Mouse (Mus musculus) midbrain, postnatal 0 days (tissue): Measurements from ENCODE around the gene Gmds. TPM values are rescaled to one million over a fixed set of nuclear protein-coding genes. Genes with fewer than 3 reads are reported as not detected.

Source experiments
- ATAC-seq: fragments of 200-750 bp; cut with Nextera tagmentation; 2 replicates; pipeline ENCODE4 v1.8.0; 2017; ENCODE audit warnings: moderate number of reproducible peaks, mild to moderate bottlenecking, moderate TSS enrichment, moderate library complexity; ENCODE audit not compliant: low FRiP score
- DNase-seq: peaks from one replicate; pipeline ENCODE4 v3.0.0-alpha.2; 2015; ENCODE audit warnings: low spot score
- H3K27ac ChIP-seq: fragments of 300-500 bp; sonication (generic); 2 replicates; pipeline ENCODE4 v1.5.1; 2014; ENCODE audit warnings: low read depth, mild to moderate bottlenecking, low read length, mixed read lengths
- H3K27me3 ChIP-seq: fragments of 300-500 bp; sonication (generic); 2 replicates; pipeline ENCODE4 v1.6.1; 2014; ENCODE audit warnings: low read length, control low read depth, mixed read lengths; ENCODE audit not compliant: insufficient read depth
- H3K36me3 ChIP-seq: fragments of 300-500 bp; sonication (generic); 2 replicates; pipeline ENCODE4 v1.6.1; 2014; ENCODE audit warnings: low read length, control low read depth, mixed read lengths; ENCODE audit not compliant: insufficient read depth
- H3K4me1 ChIP-seq: fragments of 300-500 bp; sonication (generic); 2 replicates; pipeline ENCODE4 v1.6.1; 2014; ENCODE audit warnings: mild to moderate bottlenecking, control low read depth, antibody characterized with exemption, low read length, mixed read lengths; ENCODE audit not compliant: insufficient read depth
- H3K4me2 ChIP-seq: fragments of 300-500 bp; sonication (generic); 2 replicates; pipeline ENCODE4 v1.6.1; 2014; ENCODE audit warnings: low read depth, mild to moderate bottlenecking, low read length, mixed read lengths; ENCODE audit not compliant: poor library complexity, severe bottlenecking
- H3K4me3 ChIP-seq: fragments of 300-500 bp; sonication (generic); 2 replicates; pipeline ENCODE4 v1.5.1; 2014; ENCODE audit warnings: low read depth, mild to moderate bottlenecking, low read length, moderate library complexity
- H3K9ac ChIP-seq: fragments of 300-500 bp; sonication (generic); replicated peaks from 2 replicates; pipeline ENCODE4 v1.6.1; 2014; ENCODE audit warnings: mild to moderate bottlenecking, low read length, moderate library complexity, mixed read lengths; ENCODE audit not compliant: poor library complexity, severe bottlenecking
- H3K9me3 ChIP-seq: fragments of 300-500 bp; sonication (generic); 2 replicates; pipeline ENCODE4 v1.6.1; 2016; ENCODE audit warnings: low read length, control low read depth
- CTCF ChIP-seq: IDR thresholded peaks from 2 replicates; pipeline ENCODE4 v1.5.1; 2016; ENCODE audit warnings: antibody characterized with exemption, mild to moderate bottlenecking
- WGBS: fragments of 180-500 bp; shearing (Covaris S2); extraction: QIAGEN DNeasy Blood & Tissue Kit; methylation state at CpG from one replicate; pipeline ENCODE4 v1.1.7; 2014; 5-methylcytosine and 5-hydroxymethylcytosine counted together
- polyA plus RNA-seq: library from polyadenylated mRNA; unstranded; fragments of >200 nt; fragmentation: Nextera tagmentation; extraction: Ambion mirVana; gene quantifications from 2 replicates; pipeline ENCODE4 v1.2.1, GENCODE M21; 2015
- total RNA-seq: library from RNA; depleted of rRNA; stranded (reverse); fragments of >200 nt; gene quantifications from 2 replicates; pipeline ENCODE4 v1.2.3, GENCODE M21; 2014

Gene Gmds
- total and polyA plus RNA-seq, 2 experiments from 2014 or later, result 8.7 to 28.6 TPM

GRCm38 (mm10) chr13:32252276-32252675, 86.3 kb downstream of the Gmds start:
- no peak overlapping the region for H3K9ac ChIP-seq
- no peak overlapping the region for H3K4me2 ChIP-seq
- no peaks in the 10 kb centered on the region for H3K4me1 ChIP-seq
- H3K4me3 ChIP-seq, result no peak overlapping the region
- ATAC-seq, result no peak
- H3K27me3 ChIP-seq, result no peaks in the 10 kb centered on the region
- no peak for DNase-seq
- WGBS, result 80% methylated on average over 4 of the region's 4 CpGs
- H3K27ac ChIP-seq, result no peak overlapping the region
- H3K9me3 ChIP-seq, result no peaks in the 10 kb centered on the region
- no peaks in the 10 kb centered on the region for H3K36me3 ChIP-seq
- no peak for TF ChIP-seq CTCF

- Histone ChIP-seq H3K4me2 (no peak overlapping the region), H3K36me3 (no peaks in the 10 kb centered on the region), H3K9me3 (no peaks in the 10 kb centered on the region), H3K4me1 (no peaks in the 10 kb centered on the region), H3K9ac (no peak overlapping the region), H3K27ac (no peak overlapping the region), H3K4me3 (no peak overlapping the region), H3K27me3 (no peaks in the 10 kb centered on the region)
- ATAC-seq (no peak), DNase-seq (peak; percentile 17)
- 60% methylated on average over 4 of the region's 4 CpGs for WGBS
- TF ChIP-seq CTCF, result no peak
Observed at GRCm38 (mm10) chr13:32242200-32242599, 96.3 kb downstream of the Gmds start.

GRCm38 (mm10) chr13:32236269-32236678, 102.3 kb downstream of the Gmds start:
- H3K4me1 ChIP-seq, result no peaks in the 10 kb centered on the region
- TF ChIP-seq CTCF, result no peak
- 71% methylated on average over 3 of the region's 3 CpGs for WGBS
- no peaks in the 10 kb centered on the region for H3K27me3 ChIP-seq
- no peak overlapping the region for H3K9ac ChIP-seq
- no peak overlapping the region for H3K4me3 ChIP-seq
- ATAC-seq (no peak), DNase-seq (no peak)
- no peak overlapping the region for H3K4me2 ChIP-seq
- no peaks in the 10 kb centered on the region for H3K36me3 ChIP-seq
- no peak overlapping the region for H3K27ac ChIP-seq
- no peaks in the 10 kb centered on the region for H3K9me3 ChIP-seq

- Histone ChIP-seq H3K27ac (no peak overlapping the region), H3K4me1 (no peaks in the 10 kb centered on the region)
- ATAC-seq, result no peak
Observed at GRCm38 (mm10) chr13:32235046-32235445, 103.5 kb downstream of the Gmds start.

GRCm38 (mm10) chr13:32234019-32234418, 104.5 kb downstream of the Gmds start:
- TF ChIP-seq CTCF, result no peak
- Histone ChIP-seq H3K4me1 (no peaks in the 10 kb centered on the region), H3K9me3 (no peaks in the 10 kb centered on the region), H3K27ac (no peak overlapping the region), H3K36me3 (no peaks in the 10 kb centered on the region), H3K4me2 (no peak overlapping the region), H3K4me3 (no peak overlapping the region), H3K9ac (no peak overlapping the region), H3K27me3 (no peaks in the 10 kb centered on the region)
- 80% methylated on average over 9 of the region's 9 CpGs for WGBS
- DNase-seq, result no peak
- ATAC-seq, result no peak

More at GRCm38 (mm10) chr13:32235046-32235445, 103.5 kb downstream of the Gmds start:
- H3K9ac ChIP-seq, result no peak overlapping the region
- H3K36me3 ChIP-seq, result no peaks in the 10 kb centered on the region
- no peak overlapping the region for H3K4me2 ChIP-seq
- DNase-seq, result no peak
- no peak for TF ChIP-seq CTCF
- H3K9me3 ChIP-seq, result no peaks in the 10 kb centered on the region
- 94% methylated on average over 4 of the region's 4 CpGs for WGBS
- H3K27me3 ChIP-seq, result no peaks in the 10 kb centered on the region
- H3K4me3 ChIP-seq, result no peak overlapping the region

- Histone ChIP-seq H3K36me3 (no peaks in the 10 kb centered on the region), H3K9ac (no peak overlapping the region), H3K4me2 (no peak overlapping the region), H3K4me1 (no peaks in the 10 kb centered on the region), H3K27ac (no peak overlapping the region), H3K9me3 (no peaks in the 10 kb centered on the region), H3K27me3 (no peaks in the 10 kb centered on the region), H3K4me3 (no peak overlapping the region)
- TF ChIP-seq CTCF, result no peak
- DNase-seq (no peak), ATAC-seq (no peak)
- 92% methylated on average over 5 of the region's 5 CpGs for WGBS
Observed at GRCm38 (mm10) chr13:32232391-32232790, 106.1 kb downstream of the Gmds start.
